Comparison of ENCODE assay signal across 29 mouse cellular contexts in genomic region chr2:156077461-156077860, GRCm38 (mm10). TPM values are rescaled to one million over a fixed set of nuclear protein-coding genes. Genes with fewer than 3 reads are reported as not detected.
"Had no signal": no experiment of that assay in that cellular context is flagged by ENCODE, and none has a peak within 500 bp of the region (broad histone marks: within the 10 kb centered on the region; RNA-seq: fewer than 3 reads in every experiment).

No protein-coding gene starts in this region.

- ATAC-seq: liver, postnatal 0 days; lung, postnatal 0 days; midbrain, embryonic 13.5 days; midbrain, embryonic 16.5 days had no signal

- DNase-seq: kidney, adult 18-20 months; kidney, postnatal 25 days; layer of hippocampus, postnatal 36 days; left cerebral cortex, postnatal 4 days; liver, postnatal 0 days; lung, embryonic 14.5 days; retina, postnatal 1 day; right cerebral cortex, postnatal 25 days; spleen, adult 18-20 months; thymus, adult 18-20 months; thymus, postnatal 36 days had no signal

- H3K9me3 ChIP-seq: limb, embryonic 12.5 days; limb, embryonic 15.5 days; megakaryocyte, embryonic 14.5 days; midbrain, embryonic 10.5 days; midbrain, embryonic 13.5 days; neural tube, embryonic 13.5 days; stomach, embryonic 15.5 days had no signal

- H3K27me3 ChIP-seq: limb, embryonic 12.5 days; limb, embryonic 15.5 days; megakaryocyte, embryonic 14.5 days; midbrain, embryonic 13.5 days; neural tube, embryonic 13.5 days; stomach, embryonic 15.5 days had no signal

- H3K4me3 ChIP-seq: left cerebral cortex, adult 2 months; limb, embryonic 12.5 days; limb, embryonic 15.5 days; midbrain, embryonic 10.5 days; midbrain, embryonic 13.5 days; myocyte; neural tube, embryonic 13.5 days; stomach, embryonic 15.5 days had no signal

- H3K4me2 ChIP-seq: limb, embryonic 12.5 days; limb, embryonic 15.5 days; liver, embryonic 11.5 days; lung, embryonic 14.5 days; midbrain, embryonic 13.5 days; neural tube, embryonic 13.5 days; stomach, embryonic 15.5 days had no signal

- H3K9ac ChIP-seq: limb, embryonic 12.5 days; limb, embryonic 15.5 days; liver, embryonic 14.5 days; liver, postnatal 0 days; lung, embryonic 14.5 days; midbrain, embryonic 13.5 days; neural tube, embryonic 13.5 days; stomach, embryonic 15.5 days had no signal

- H3K4me1 ChIP-seq: limb, embryonic 12.5 days; limb, embryonic 15.5 days; midbrain, embryonic 10.5 days; stomach, embryonic 15.5 days had no signal

- H3K27ac ChIP-seq: left cerebral cortex, adult 2 months; limb, embryonic 12.5 days; limb, embryonic 15.5 days; liver, embryonic 14.5 days; macrophage; midbrain, embryonic 10.5 days; midbrain, embryonic 13.5 days; neural tube, embryonic 13.5 days; stomach, embryonic 15.5 days had no signal

RNA-seq across cellular contexts. Expression of gene Spag4, which starts 12.5 kb away (rescaled TPM):
- polyA plus RNA-seq: macrophage had no signal

RNA-seq across cellular contexts. Expression of gene Fer1l4, which starts 24.7 kb away (rescaled TPM):
- total RNA-seq: layer of hippocampus, adult 8-10 months; layer of hippocampus, postnatal 10 days; layer of hippocampus, postnatal 36 days; left cerebral cortex, adult 2 months; left cerebral cortex, postnatal 4 days; monocyte, adult 5-6 weeks; neutrophil, adult 5-6 weeks had no signal
- polyA plus RNA-seq: limb, embryonic 12.5 days; limb, embryonic 15.5 days; liver, embryonic 11.5 days; liver, embryonic 14.5 days; liver, postnatal 0 days; lung, embryonic 14.5 days; macrophage; midbrain, embryonic 13.5 days; midbrain, embryonic 16.5 days; myocyte; neural tube, embryonic 13.5 days had no signal
